Mouse (Mus musculus): ENCODE measurements around the gene Gpc5.

Gpc5 gene

DNA sequence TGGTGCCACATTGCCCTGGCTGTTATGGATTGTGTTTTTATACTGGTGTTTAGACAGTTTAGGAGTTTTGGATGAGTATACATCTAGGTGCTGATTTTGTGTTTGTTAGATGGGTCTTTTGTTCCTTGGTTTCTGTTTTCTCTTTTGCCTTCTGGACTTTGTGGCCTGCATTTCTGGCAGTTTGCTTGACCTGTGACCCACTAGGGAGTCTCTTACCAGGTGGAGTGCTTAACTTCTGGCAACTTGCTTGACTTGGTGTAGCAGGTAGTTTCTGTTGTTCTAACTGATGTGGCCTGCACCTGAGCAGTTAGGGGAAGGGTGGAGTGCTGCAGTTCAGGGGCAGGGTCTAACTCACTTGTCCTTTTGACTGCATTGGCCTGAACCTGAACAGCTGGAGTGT lies 14.3 kb downstream of the Gpc5 start:
- DNase-seq (ENCODE audit: extremely low read depth, low read depth), result no peak

DNA sequence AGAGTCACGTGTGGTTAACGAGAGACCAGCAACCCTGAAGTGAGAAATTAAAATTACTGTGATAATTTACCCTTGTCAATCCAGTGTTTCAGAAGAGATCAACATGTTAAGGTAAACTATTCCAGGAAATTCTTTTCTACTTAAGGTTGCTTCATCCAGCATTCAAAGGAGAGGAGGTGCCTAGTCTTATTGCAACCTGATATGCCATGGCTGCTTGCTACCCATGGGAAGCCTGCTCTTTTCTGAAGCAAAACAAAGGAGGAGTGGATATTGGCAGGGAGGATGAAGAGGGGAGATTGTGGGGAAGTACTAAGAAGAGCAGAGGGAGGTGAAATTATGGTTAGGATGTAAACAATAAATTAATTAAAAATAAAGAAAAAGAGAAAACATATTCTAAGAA lies 15.5 kb downstream of the Gpc5 start:
- no peak for DNase-seq (ENCODE audit: extremely low read depth, low read depth)

DNA sequence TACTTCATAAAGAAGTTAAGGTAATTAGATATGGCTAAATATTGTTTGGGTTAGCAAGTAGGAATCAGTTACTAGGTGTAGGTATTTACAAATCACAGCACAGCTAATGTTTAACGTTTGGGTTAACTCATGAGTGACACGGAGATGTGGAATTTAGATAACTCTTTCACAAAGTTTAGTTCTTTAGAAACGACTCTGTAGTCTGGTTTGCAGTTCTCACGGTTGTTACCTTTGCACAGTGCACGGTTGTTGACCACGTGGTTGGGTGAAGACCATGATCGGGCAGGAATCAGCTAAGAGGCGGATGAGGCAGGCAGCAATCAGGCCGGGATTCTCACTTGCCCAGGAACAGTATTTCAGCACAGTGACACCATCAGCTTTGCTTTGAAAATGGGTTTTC lies 26.6 kb downstream of the Gpc5 start:
- no peak for DNase-seq (ENCODE audit: extremely low read depth, low read depth)

DNA sequence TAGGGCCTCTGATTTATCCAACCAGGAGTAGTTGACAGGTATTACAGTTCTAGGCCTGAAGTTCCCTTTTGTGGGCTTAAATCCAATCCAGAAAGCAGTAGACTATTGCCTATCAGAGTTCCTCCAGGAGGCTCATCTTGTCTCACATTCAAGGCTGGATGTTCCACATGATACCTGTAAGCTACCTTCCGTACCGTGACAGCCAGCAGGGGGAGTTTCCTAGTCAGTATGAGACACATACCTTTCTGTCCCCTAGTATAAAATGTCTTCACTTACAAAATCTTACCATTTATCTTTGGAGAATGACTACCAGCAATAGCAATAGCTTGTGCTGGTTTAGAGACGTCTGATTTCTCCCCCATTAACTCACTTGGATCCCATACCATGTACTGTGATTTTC lies 56.8 kb downstream of the Gpc5 start:
- DNase-seq (ENCODE audit: extremely low read depth, low read depth), result no peak

DNA sequence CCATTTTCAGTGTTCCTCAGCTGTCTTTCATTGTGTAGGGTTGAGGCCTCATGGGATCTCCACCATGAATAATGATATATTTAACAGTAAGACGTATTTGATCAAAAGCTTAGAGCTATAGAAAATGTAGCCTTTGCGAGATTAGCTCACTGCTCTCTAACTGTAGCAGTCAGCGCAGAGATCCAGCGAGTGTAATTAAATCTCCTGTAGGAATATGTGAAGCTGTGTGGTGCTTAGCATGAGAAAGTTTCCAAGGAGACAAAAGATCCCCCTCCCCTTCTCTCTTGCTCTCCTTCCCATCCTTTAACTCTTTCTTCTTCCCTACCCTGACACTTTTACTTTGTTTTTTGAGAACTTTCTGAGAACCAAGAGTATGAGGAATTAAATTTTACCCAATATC lies 64.6 kb downstream of the Gpc5 start:
- DNase-seq (ENCODE audit: extremely low read depth, low read depth), result no peak

DNA sequence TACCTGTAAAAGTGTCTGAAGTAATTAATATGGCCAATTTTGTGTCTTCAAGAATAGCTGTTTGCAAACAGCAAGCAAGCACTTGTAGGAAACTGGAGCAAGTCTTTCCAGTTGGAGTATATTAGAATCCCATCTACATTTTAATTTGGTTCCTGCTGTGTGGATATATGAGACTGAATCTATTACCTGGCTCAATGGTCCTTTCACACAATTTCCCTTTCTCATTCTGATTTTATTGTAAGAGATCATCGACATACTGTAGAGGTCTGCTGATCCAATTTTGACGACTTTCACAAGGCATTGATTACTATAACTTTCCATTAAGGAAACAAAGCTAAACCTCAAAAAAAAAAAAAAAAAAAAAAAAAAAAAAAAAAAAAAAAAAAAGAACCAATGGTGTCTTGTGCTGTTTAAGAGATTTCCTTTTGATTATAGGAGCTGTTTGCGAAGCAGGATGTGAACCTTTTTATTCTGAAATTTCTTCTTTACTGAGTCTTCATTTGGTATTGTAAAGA lies 85.4 kb downstream of the Gpc5 start:
- no peak for DNase-seq (ENCODE audit: extremely low read depth, low read depth)

DNA sequence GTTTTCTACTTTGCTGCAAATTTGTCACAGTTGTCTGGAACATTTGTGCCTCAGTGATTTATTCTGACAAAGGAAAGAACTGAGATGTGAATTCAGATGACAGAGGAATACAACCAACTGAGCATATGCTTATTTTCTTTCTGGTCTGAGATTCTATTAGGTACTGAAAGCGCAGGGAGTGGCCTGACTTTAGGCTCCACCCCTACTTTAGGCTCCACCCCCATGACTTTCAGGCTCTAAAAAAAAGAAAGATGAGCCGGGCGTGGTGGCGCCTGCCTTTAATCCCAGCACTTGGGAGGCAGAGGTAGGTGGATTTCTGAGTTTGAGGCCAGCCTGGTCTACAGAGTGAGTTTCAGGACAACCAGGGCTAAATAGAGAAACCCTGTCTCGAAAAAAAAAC lies 87.9 kb downstream of the Gpc5 start:
- no peak for DNase-seq (ENCODE audit: extremely low read depth, low read depth)

DNA sequence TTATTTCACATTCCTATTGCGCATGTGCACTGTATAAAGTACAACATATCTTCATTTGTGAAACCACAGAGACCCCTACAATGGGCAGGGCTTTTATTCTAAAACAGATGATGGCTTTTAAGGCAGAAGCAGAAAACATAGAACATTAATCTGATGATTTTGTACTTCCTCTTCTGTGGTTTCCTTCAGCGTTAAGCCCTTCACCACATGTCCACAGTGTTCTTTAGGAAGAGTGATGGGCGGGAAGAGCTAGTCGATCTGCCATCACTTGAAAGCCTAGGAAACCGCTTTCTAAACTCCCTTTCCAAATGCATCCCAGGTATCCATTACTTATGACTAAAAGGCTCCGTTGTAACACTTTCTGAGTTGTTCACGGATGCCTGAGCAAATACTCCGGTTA lies 96.2 kb downstream of the Gpc5 start:
- peak; percentile 53 for DNase-seq (ENCODE audit: extremely low read depth, low read depth)

DNA sequence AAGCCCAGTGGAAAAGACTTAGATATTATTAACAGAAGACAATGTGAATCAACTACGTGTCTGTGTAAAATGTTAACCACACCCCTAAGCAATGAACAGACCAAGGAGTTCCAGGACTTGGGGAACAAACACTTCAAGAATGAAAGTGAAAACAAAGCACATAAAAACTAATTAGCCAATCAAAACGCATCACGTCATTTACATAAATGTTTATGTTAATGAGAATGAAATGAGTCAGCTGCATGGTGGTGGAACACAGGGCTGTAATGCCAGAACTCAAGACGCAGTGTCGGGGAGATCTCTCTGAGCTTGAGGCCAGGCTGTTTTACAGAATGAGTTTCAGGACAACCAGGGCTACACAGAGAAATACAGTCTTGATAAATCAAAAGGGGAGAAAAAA lies 136.1 kb downstream of the Gpc5 start:
- DNase-seq (ENCODE audit: extremely low read depth, low read depth), result no peak

DNA sequence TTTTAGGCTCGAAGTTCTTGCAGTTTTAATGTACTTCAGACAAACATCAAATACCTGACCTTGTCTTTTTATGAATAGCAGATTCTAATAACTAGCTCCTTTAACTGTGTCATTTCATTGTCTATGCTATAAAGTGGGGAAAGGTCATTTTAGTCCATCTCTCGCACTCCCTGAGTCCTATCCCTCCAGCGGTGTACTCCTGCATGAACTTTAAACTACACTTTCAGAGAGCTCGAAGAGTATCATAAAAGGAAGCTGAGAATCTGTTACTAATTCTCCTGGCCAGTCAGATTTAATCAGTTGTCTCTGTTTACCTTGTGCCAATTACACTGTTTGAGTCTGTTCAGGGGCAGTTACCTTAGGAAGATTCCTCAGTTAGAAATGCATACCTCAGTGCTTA lies 144.4 kb downstream of the Gpc5 start:
- no peak for DNase-seq (ENCODE audit: extremely low read depth, low read depth)

DNA sequence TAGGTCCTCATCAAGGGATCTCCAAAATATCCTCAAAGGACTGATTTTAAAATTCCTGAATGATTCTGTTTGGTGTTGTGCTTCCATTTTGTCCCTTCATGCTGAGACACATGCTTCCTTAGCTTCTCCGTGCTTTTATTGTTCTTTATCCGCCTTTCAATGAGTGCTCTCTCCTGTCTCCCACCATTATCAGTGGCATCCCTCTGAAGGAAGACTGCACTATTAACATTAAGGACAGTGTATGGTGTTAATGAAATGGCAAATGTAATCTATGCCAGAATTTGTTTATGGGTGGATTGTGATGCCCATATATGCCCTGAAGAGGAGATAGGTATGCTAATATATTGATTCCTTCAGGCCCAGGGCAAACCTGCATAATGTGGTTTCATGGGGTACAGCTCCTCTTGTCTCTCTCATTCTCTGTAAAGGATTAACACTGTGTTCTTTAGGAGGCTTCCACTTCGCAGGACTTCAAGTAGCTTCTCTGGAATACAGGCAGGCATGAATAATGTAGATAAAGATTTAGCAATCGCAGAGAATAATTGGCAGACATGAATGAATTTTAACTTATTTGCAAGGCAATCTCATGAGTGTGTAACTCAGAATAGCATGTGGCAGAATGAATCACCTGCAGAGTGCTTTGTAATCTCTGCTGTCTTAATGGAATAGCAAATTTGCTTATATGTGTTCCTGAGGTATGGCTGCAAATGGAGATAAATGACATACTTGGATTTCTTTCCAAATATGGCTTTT lies 148.8 kb downstream of the Gpc5 start:
- DNase-seq (ENCODE audit: extremely low read depth, low read depth), result no peak

DNA sequence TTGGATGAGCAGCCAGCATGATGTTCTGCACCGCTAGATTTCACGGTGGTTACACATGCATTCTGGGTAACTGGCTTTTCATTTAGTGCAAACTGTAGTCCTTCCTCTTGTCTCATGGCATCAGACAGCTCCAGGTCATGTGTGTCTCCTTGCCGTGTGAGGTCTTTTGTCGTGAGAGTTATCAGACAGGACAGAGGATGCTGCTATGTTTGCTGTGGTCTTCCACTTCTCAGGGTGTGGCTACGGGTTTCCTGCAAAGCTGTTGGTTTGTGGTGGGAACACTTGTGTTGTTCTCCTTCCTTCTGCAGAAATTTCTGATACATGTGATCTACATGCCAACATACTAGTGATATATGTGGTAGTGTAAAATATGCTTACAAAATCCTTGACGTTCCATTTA lies 158.5 kb downstream of the Gpc5 start:
- no peak for DNase-seq (ENCODE audit: extremely low read depth, low read depth)

DNA sequence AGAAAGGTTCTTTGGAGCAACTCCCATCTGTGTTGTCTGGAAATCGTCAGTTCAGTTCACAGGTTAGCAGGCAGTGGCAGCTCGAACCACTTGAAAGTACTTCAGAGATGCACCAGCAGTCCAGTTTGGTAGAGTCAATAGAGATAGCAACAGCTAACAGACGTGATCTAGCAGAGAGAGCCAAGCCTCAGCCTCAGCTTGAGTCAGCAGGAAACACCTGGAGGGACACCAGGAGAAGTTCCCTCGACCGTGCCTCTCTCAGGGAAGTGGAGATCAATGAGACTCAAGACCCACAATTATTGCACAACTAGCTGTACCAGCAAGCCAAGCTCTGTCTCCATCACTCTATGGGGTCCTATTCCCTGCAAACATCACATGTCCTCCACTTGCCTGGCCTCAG lies 159.8 kb downstream of the Gpc5 start:
- DNase-seq (ENCODE audit: extremely low read depth, low read depth), result peak; percentile 18

DNA sequence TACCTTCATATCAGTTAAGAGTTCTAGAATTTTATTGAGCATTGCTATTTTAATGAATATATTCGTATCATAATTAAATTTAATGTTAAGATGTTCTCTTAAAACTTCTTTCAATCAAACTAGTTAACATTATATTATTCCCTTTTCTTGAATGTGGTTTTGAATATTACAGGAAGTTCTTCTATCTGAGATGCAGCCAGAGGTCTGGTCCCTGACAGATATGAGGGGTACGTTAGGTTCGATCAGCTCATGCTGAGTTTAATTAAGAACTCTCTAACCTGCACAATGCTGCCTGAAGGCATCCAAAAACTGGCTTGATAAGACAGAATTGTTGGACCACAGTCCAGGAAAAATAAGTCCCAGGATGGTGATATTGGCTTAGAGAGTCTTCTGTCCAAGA lies 161.1 kb downstream of the Gpc5 start:
- peak; percentile 30 for DNase-seq (ENCODE audit: extremely low read depth, low read depth)

DNA sequence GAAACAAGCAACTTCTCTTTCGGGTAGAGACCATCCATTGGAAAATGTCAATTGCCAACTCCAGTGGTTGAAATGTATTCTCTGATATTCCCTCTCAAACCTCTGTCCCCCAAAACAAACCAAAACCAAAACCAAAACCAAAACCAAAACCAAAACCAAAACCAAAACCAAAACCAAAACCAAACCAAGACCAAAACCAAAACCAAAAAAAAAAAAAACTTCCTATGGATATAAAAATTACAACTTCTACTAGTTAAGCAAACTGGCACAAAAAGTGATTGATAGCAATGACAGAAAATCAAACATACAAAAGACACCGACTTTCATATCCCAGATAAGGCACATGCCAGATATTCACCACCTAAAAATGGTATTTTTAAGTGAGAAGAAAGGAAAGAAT lies 161.7 kb downstream of the Gpc5 start:
- no peak for DNase-seq (ENCODE audit: extremely low read depth, low read depth)

DNA sequence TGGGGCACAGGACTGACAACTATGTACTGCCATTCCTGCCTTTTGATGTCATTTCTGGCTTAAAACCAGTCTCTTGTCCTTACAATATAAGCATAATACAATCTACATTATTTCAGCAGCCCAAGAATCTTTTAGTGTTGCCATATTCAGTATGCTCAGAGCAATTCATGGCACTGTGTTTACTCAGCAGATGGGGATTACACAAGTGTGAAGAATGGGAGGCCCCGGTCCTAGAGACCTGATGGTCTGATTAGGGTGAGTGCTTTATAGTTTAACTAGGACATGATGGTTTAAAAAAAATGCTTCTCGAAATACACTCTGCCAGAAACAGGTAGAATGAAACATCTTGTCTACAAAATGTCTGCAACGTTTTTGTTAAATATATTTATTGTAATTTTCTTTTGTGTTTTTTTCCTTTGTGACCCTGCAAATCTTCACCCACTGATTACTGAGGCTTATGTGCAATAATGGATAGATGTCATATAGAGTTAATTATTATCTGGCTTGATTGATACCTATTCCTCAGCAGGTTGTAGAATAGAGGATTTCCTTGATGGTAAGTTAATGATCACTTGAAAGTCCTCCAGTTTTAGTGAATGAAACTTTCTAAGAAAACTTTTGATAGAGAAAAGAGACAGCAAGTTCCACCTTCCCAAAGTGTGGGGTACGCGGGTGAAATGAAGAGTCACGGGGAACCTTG lies 177.8 kb downstream of the Gpc5 start:
- DNase-seq (ENCODE audit: extremely low read depth, low read depth), result no peak

DNA sequence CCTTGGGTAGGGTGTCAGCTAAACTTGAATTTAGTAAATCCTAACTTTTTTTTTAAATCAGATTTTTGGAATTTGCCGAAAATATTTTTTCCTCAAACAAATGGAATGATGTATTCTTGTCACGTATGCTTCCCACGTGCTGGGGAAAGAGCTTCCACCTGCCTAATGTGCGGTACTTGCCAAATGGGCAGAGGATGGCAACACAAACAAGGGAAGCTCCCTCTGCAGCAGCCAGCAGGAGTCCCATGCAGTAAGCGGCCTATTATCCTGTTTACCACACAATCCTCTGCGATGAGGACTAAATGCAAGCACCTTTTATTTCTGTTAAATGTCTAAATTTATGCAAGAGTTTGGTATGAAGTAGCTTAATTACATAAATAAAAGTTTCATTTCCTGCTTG lies 178.4 kb downstream of the Gpc5 start:
- no peak for DNase-seq (ENCODE audit: extremely low read depth, low read depth)

DNA sequence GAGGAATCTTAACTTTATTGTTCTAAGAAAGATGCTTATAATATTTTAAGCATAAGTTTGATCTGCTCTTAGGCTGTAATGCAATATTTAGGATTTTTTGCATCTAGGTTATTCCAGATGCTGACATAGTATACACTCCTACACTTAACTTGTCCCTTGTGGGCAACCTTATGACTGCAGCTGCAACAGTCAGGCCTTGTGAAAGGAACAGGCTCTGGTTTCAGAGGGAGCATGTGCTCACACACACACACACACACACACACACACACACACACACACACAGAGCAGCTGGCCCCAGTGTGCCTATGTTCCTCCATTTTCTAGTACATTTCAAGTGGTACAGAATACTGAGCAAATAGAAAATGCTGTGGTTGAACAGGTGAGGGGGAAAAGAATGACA lies 190.8 kb downstream of the Gpc5 start:
- DNase-seq (ENCODE audit: extremely low read depth, low read depth), result no peak

DNA sequence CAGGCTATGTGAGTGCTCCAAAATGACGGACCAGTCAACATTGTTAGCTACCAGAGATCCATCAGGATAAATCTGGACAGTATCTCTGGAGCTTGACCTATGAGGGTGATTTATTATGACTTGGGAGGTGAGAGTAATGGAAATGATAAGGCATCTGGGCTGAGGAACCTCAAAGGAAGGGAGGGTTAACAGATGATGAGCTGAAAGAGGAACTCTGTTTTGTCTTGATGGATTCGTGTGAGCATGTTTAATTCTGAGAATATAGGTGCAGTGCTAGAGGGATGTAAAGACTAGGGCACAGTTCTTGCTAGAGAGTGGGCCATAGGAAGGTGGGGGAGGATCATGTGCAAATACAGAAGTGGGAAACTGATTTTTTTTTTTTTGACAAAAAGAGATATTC lies 232.2 kb downstream of the Gpc5 start:
- DNase-seq (ENCODE audit: extremely low read depth, low read depth), result no peak

DNA sequence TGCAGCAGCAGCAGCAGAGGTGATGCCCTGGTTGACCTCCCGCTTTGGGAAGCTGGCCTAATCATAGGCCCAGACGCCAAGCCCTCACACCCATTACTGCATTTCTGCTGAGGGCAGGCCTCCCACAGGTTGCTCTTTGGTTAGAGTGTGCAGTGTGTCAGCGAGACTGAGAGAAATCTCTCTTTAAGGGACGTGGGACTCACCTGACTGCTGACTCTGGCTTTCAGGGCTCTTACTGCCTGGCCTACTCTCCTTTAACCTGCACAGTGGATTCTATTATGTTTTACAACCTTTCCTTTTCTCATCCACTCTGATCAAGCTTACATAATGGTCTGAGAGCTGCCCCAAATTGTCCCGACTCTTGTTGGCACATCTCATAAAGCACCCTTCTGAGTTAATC lies 234.4 kb downstream of the Gpc5 start:
- no peak for DNase-seq (ENCODE audit: extremely low read depth, low read depth)

DNA sequence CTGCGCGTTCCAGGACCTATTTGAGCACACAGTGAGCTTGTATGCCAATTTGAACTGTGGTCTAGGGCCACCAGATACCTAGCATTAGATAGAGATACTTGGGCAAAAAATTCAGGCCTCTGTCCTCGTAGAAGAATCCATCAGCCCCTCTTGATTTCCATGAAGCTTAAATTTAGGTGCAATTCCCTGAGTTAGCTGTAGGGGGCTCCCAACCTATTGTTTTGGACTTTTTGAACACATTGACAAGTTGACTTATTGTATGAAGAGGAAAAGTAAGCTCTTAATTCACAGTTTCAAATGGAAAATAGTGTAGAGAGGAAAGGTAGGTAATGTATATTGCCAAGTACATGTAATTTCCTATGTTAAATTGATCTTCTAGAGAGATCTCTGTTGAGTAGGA lies 247.1 kb downstream of the Gpc5 start:
- peak; percentile 0 for DNase-seq (ENCODE audit: extremely low read depth, low read depth)

DNA sequence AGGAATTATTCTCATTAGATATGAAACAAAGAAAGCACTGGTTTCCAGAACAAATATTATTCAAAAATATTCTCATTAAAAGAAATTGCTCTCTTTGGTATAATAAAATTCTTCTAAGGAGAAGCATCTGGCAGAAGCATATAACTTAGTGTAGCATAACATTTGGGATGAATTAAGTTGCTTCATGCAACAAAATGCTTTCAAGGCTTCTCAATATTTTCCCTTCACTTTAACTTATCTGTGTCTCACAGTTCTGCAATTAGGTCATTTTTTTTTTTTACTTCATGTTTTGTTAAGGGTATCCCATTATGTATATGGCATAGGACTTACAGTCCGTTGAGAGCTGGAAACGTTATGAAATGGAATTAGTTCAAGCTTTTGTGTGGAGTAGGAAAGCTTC lies 250.6 kb downstream of the Gpc5 start:
- no peak for DNase-seq (ENCODE audit: extremely low read depth, low read depth)

DNA sequence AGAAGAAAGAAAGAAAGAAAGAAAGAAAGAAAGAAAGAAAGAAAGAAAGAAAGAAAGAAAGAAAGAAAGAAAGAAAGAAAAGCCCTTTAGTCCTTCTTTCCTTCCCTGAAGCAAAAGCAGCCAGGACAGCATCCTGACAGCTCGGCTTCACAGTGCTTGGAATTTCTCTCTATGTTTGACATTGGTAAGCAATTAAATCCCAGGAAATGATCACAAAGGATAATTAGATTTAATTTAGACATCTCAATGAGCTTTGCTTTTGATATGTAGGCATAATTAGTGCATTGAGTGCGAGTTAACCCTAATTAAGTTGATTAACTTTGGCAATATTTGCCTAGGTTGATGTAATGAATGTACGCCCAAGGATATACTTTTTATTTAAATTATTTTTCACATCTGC lies 257.4 kb downstream of the Gpc5 start:
- no peak for DNase-seq (ENCODE audit: extremely low read depth, low read depth)
